Mouse (Mus musculus) limb, embryonic 13.5 days (tissue): ENCODE results near the gene Dscaml1. TPM values are rescaled to one million over a fixed set of nuclear protein-coding genes. Genes with fewer than 3 reads are reported as not detected.

ENCODE experiments used
- ATAC-seq: fragments of 200-750 bp; cut with Nextera tagmentation; 2 replicates; pipeline ENCODE4 v1.8.0; 2017; ENCODE audit warnings: low read depth, moderate number of reproducible peaks, moderate TSS enrichment; ENCODE audit not compliant: low FRiP score
- H3K27ac ChIP-seq: fragments of 300-500 bp; sonication (generic); 2 replicates; pipeline ENCODE4 v1.5.1; 2015; ENCODE audit warnings: inconsistent platforms, mild to moderate bottlenecking, moderate library complexity
- H3K27me3 ChIP-seq: fragments of 300-500 bp; sonication (generic); 2 replicates; pipeline ENCODE4 v1.6.1; 2015; ENCODE audit warnings: mild to moderate bottlenecking, inconsistent platforms
- H3K36me3 ChIP-seq: fragments of 300-500 bp; sonication (generic); 2 replicates; pipeline ENCODE4 v1.6.1; 2015; ENCODE audit warnings: inconsistent platforms, mild to moderate bottlenecking, moderate library complexity
- H3K4me1 ChIP-seq: fragments of 300-500 bp; sonication (generic); 2 replicates; pipeline ENCODE4 v1.6.1; 2015; ENCODE audit warnings: inconsistent platforms
- H3K4me2 ChIP-seq: fragments of 300-500 bp; sonication (generic); replicated peaks from 2 replicates; pipeline ENCODE4 v1.6.1; 2015; ENCODE audit warnings: inconsistent platforms, mild to moderate bottlenecking, moderate library complexity
- H3K4me3 ChIP-seq: fragments of 300-500 bp; sonication (generic); 2 replicates; pipeline ENCODE4 v1.5.1; 2015; ENCODE audit warnings: moderate library complexity, mild to moderate bottlenecking, inconsistent platforms
- H3K9ac ChIP-seq: fragments of 300-500 bp; sonication (generic); 2 replicates; pipeline ENCODE4 v1.6.1; 2015; ENCODE audit warnings: mild to moderate bottlenecking, inconsistent platforms
- H3K9me3 ChIP-seq: fragments of 300-500 bp; sonication (generic); 2 replicates; pipeline ENCODE4 v1.6.1; 2016; ENCODE audit warnings: inconsistent platforms
- WGBS: fragments of 180-500 bp; shearing (Covaris S2); methylation state at CpG from one replicate; pipeline ENCODE4 v1.1.7; 2015; 5-methylcytosine and 5-hydroxymethylcytosine counted together
- polyA plus RNA-seq: library from polyadenylated mRNA; unstranded; fragments of >200 nt; fragmentation: Nextera tagmentation; extraction: Ambion mirVana; gene quantifications from 2 replicates; pipeline ENCODE4 v1.2.1, GENCODE M21; 2015

Dscaml1 gene
- polyA plus RNA-seq, 1 experiment from 2014 or later: 0.83 TPM

GRCm38 (mm10) chr9:45560987-45561386, 134.6 kb downstream of the Dscaml1 start:
- Histone ChIP-seq H3K9ac (no peak overlapping the region), H3K4me3 (no peak overlapping the region), H3K9me3 (no peaks in the 10 kb centered on the region), H3K27me3 (no peaks in the 10 kb centered on the region), H3K4me1 (no peaks in the 10 kb centered on the region), H3K4me2 (no peak overlapping the region), H3K27ac (no peak overlapping the region), H3K36me3 (no peaks in the 10 kb centered on the region)
- no peak for ATAC-seq
- 72% methylated on average over 6 of the region's 6 CpGs for WGBS

GRCm38 (mm10) chr9:45566843-45567578, 140.6 kb downstream of the Dscaml1 start:
- Histone ChIP-seq H3K4me1 (no peaks in the 10 kb centered on the region), H3K36me3 (no peaks in the 10 kb centered on the region), H3K9ac (no peak overlapping the region), H3K9me3 (no peaks in the 10 kb centered on the region), H3K4me2 (no peak overlapping the region), H3K4me3 (no peak overlapping the region), H3K27ac (no peak overlapping the region), H3K27me3 (no peaks in the 10 kb centered on the region)
- 79% methylated on average over 5 of the region's 5 CpGs for WGBS
- ATAC-seq: no peak

GRCm38 (mm10) chr9:45569680-45570079, 143.3 kb downstream of the Dscaml1 start:
- Histone ChIP-seq H3K9ac (no peak overlapping the region), H3K4me1 (no peaks in the 10 kb centered on the region), H3K36me3 (no peaks in the 10 kb centered on the region), H3K4me3 (no peak overlapping the region), H3K27me3 (no peaks in the 10 kb centered on the region), H3K9me3 (no peaks in the 10 kb centered on the region), H3K27ac (no peak overlapping the region), H3K4me2 (no peak overlapping the region)
- 66% methylated on average over 3 of the region's 3 CpGs for WGBS
- no peak for ATAC-seq

DNA sequence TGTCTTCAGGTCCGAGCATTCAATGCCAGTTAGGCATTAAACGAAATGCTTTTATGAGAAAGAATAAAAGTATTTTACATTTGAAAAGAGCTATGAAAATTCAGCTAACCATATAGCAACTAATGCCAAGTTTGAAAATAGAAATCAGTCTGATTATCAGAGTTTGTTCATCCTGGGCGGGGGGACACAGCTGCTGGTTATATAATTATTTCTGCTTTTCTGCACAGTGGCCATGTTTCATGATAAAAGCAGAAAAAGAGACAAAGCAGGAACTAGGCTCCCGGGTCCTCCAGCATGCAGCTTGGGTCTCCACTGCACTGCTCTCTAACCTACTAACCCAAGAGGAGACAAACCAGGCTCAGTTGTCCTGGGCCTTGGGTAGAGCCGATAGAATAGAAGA, 143.9 kb downstream of the Dscaml1 start:
- Histone ChIP-seq H3K27me3 (no peaks in the 10 kb centered on the region), H3K9me3 (no peaks in the 10 kb centered on the region), H3K4me2 (no peak overlapping the region), H3K36me3 (no peaks in the 10 kb centered on the region), H3K4me1 (no peaks in the 10 kb centered on the region), H3K27ac (no peak overlapping the region), H3K9ac (no peak overlapping the region), H3K4me3 (no peak overlapping the region)
- WGBS: 82% methylated on average over 5 of the region's 5 CpGs
- ATAC-seq: no peak

DNA sequence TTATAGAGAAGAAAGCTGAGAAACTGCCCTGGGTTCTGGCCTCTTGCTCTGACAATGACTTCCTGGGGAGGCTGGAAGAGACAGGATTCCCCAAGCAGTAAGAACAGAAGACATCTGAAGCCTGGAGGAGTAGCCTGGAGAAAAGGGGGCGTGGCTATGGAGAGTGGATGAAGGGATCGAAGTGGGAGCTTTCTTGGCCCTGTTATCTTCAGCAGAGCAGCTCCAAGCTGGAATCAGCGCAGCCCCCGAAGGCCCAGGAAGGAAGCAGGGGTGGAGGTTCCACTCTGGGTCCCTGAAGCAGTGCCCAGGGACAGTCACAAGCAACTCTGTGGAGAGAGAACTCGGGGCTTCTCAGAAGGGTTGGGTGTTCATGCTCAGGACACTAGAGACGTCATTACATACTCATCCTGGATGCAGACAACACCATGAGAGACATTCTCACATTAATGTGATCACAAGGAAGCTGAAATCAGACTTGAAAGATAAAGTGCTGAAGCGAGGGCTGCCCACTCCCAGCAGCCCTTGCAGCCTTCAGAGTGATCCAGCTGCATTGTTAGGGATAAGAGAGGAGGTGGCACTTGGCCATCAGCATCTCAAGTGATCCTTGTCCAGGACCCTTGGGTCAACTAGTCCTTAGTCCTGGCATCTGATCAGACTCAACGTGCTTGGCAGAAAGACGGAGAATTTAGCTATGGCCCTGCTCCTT, 146.5 kb downstream of the Dscaml1 start:
- Histone ChIP-seq H3K27ac (no peak overlapping the region), H3K27me3 (no peaks in the 10 kb centered on the region), H3K4me3 (no peak overlapping the region), H3K9me3 (no peaks in the 10 kb centered on the region), H3K36me3 (no peaks in the 10 kb centered on the region), H3K9ac (no peak overlapping the region), H3K4me2 (no peak overlapping the region), H3K4me1 (no peaks in the 10 kb centered on the region)
- no peak for ATAC-seq
- WGBS: 46% methylated on average over 9 of the region's 9 CpGs

DNA sequence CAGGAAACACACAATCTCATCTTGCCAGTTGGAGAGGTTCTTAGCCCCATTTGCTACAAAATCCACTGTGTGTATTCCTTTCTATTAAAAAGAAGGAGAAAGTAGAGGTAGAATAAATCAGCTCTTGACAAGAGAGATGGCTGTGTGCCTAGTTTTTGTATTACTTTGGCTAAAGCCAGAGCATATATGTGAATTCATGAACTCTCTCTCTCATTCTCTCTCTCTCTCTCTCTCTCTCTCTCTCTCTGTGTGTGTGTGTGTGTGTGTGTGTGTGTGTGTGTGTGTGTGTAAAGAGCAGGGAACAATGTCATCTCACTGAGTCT, 147.0 kb downstream of the Dscaml1 start:
- H3K4me1 ChIP-seq: no peaks in the 10 kb centered on the region
- H3K36me3 ChIP-seq: no peaks in the 10 kb centered on the region
- H3K4me2 ChIP-seq: no peak overlapping the region
- H3K27ac ChIP-seq: no peak overlapping the region
- no peak overlapping the region for H3K9ac ChIP-seq
- H3K9me3 ChIP-seq: no peaks in the 10 kb centered on the region
- no peak overlapping the region for H3K4me3 ChIP-seq
- H3K27me3 ChIP-seq: no peaks in the 10 kb centered on the region
- no peak for ATAC-seq

DNA sequence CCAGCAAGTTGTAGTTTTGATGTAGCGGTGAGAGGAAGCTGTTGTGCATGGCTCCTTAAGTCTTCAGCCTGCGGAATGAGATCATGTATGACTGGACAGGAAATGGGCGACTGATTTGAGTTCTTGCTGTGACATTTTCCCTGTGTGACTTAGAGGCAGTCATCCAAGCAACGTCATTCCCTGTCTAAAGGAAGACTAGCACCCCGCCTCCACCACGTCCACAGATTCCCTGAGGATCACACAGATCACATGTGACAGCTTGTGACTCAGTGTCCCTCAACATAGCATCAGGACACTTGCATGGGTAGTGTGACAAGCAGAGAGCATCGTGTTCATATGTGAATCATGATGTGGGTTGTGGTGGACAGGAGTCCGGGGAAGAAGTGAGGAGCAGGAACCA, 147.6 kb downstream of the Dscaml1 start:
- H3K36me3 ChIP-seq: no peaks in the 10 kb centered on the region
- peaks cover 3% of the 10 kb centered on the region; the same call in 1 of the 2 replicates for H3K4me1 ChIP-seq
- no peak overlapping the region for H3K4me2 ChIP-seq
- H3K27me3 ChIP-seq: no peaks in the 10 kb centered on the region
- H3K27ac ChIP-seq: no peak overlapping the region
- no peak for ATAC-seq
- WGBS: 82% methylated on average over 8 of the region's 8 CpGs
- no peak overlapping the region for H3K9ac ChIP-seq
- no peak overlapping the region for H3K4me3 ChIP-seq
- no peaks in the 10 kb centered on the region for H3K9me3 ChIP-seq

GRCm38 (mm10) chr9:45580069-45580795, 153.8 kb downstream of the Dscaml1 start:
- no peak overlapping the region for H3K4me2 ChIP-seq
- no peaks in the 10 kb centered on the region for H3K9me3 ChIP-seq
- no peak overlapping the region for H3K4me3 ChIP-seq
- H3K4me1 ChIP-seq: peaks cover 6% of the 10 kb centered on the region; the same call in 1 of the 2 replicates
- no peaks in the 10 kb centered on the region for H3K27me3 ChIP-seq
- H3K36me3 ChIP-seq: no peaks in the 10 kb centered on the region
- H3K27ac ChIP-seq: no peak overlapping the region
- WGBS: 81% methylated on average over 16 of the region's 16 CpGs
- no peak overlapping the region for H3K9ac ChIP-seq
- no peak for ATAC-seq

- WGBS: 62% methylated on average over 9 of the region's 9 CpGs
- Histone ChIP-seq H3K4me1 (no peaks in the 10 kb centered on the region), H3K27me3 (no peaks in the 10 kb centered on the region), H3K4me2 (no peak overlapping the region), H3K27ac (no peak overlapping the region), H3K36me3 (no peaks in the 10 kb centered on the region), H3K9ac (no peak overlapping the region), H3K9me3 (no peaks in the 10 kb centered on the region), H3K4me3 (no peak overlapping the region)
- ATAC-seq: no peak; the same call in 1 of the 2 replicates
These were observed 160.0 kb downstream of the Dscaml1 start for GRCm38 (mm10) chr9:45586475-45586874.

DNA sequence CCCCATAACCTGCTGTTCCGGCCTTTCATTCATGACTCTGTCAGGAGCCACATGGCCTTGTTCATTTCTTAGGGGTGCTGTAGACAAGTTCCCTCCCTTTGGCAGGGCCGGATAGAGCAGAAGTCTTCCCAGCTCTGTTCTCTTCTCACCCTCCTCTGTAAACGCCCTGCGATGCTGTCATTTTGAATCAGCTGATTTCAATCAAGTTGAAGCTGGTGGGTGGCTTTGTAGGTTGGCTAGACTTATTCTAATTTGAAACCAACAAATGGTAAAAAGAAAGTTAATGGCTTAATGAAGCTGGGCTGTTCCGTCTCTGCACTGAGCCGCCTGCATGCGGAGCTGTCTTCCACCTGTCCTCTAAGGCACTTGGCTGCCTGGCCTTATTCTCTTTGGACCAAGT, 161.3 kb downstream of the Dscaml1 start:
- WGBS: 79% methylated on average over 7 of the region's 7 CpGs

GRCm38 (mm10) chr9:45589867-45590266, 163.4 kb downstream of the Dscaml1 start:
- no peaks in the 10 kb centered on the region for H3K36me3 ChIP-seq
- no peaks in the 10 kb centered on the region for H3K9me3 ChIP-seq
- no peak overlapping the region for H3K4me2 ChIP-seq
- no peak overlapping the region for H3K9ac ChIP-seq
- H3K27ac ChIP-seq: no peak overlapping the region
- no peak overlapping the region for H3K4me3 ChIP-seq
- H3K27me3 ChIP-seq: no peaks in the 10 kb centered on the region
- H3K4me1 ChIP-seq: no peaks in the 10 kb centered on the region
- 77% methylated on average over 3 of the region's 3 CpGs for WGBS
- no peak for ATAC-seq

More for the DNA sequence above, 161.3 kb downstream of the Dscaml1 start:
- Histone ChIP-seq H3K27me3 (no peaks in the 10 kb centered on the region), H3K9ac (no peak overlapping the region), H3K4me3 (no peak overlapping the region), H3K4me1 (no peaks in the 10 kb centered on the region), H3K27ac (no peak overlapping the region), H3K9me3 (no peaks in the 10 kb centered on the region), H3K36me3 (no peaks in the 10 kb centered on the region), H3K4me2 (no peak overlapping the region)
- ATAC-seq: no peak

- 73% methylated on average over 2 of the region's 2 CpGs for WGBS
- no peaks in the 10 kb centered on the region for H3K27me3 ChIP-seq
- no peak overlapping the region for H3K27ac ChIP-seq
- ATAC-seq: no peak
- H3K36me3 ChIP-seq: no peaks in the 10 kb centered on the region
- H3K9me3 ChIP-seq: no peaks in the 10 kb centered on the region
- H3K4me1 ChIP-seq: no peaks in the 10 kb centered on the region
- H3K4me3 ChIP-seq: no peak overlapping the region
- H3K9ac ChIP-seq: no peak overlapping the region
- no peak overlapping the region for H3K4me2 ChIP-seq
These were observed 164.6 kb downstream of the Dscaml1 start for GRCm38 (mm10) chr9:45591061-45591460.
